Mouse (Mus musculus) CH12.LX (cell line): ENCODE measurements at regions not wholly inside any gene's neighbourhood (a gene's known extent, or its start where the extent isn't known, plus 50 kb on each side); places are given as distances from the start of the nearest gene placed in this dataset.

Source experiments
- CTCF ChIP-seq, 2 experiments: IDR thresholded peaks in 1 of 2; conservative IDR thresholded peaks in 1 of 2; 2 replicates each; pipeline ENCODE4 v1.5.1; 2011 to 2012; ENCODE audit warnings: low read depth in 2 of 2, low read length in 2 of 2, improper control_type of control experiment in 1 of 2, inconsistent platforms in 1 of 2, mild to moderate bottlenecking in 1 of 2, moderate library complexity in 1 of 2
- GABPA ChIP-seq: IDR thresholded peaks from 2 replicates; pipeline ENCODE4 v1.6.1; 2012; ENCODE audit warnings: low read depth, low read length, improper control_type of control experiment, inconsistent platforms; ENCODE audit not compliant: insufficient replicate concordance
- HCFC1 ChIP-seq: IDR thresholded peaks from 2 replicates; pipeline ENCODE4 v1.6.1; 2012; ENCODE audit warnings: low read depth, mild to moderate bottlenecking, inconsistent platforms, low read length, improper control_type of control experiment
- KAT2A ChIP-seq: IDR thresholded peaks from 2 replicates; pipeline ENCODE4 v1.6.1; 2012; ENCODE audit warnings: low read length, improper control_type of control experiment, inconsistent platforms; ENCODE audit not compliant: insufficient replicate concordance
- MAZ ChIP-seq: IDR thresholded peaks from 2 replicates; pipeline ENCODE4 v1.6.1; 2012; ENCODE audit warnings: low read depth, mild to moderate bottlenecking, inconsistent platforms, low read length, improper control_type of control experiment, moderate library complexity
- PAX5 ChIP-seq: IDR thresholded peaks from 2 replicates; pipeline ENCODE4 v1.6.1; 2012; ENCODE audit warnings: low read length, inconsistent platforms, mixed read lengths
- POLR2A ChIP-seq: IDR thresholded peaks from 2 replicates; pipeline ENCODE4 v1.6.1; 2011; ENCODE audit warnings: low read depth, mild to moderate bottlenecking, improper control_type of control experiment, low read length
- SIN3A ChIP-seq: IDR thresholded peaks from 2 replicates; pipeline ENCODE4 v1.6.1; 2012; ENCODE audit warnings: low read length, improper control_type of control experiment, inconsistent platforms
- ZNF384 ChIP-seq: IDR thresholded peaks from 2 replicates; pipeline ENCODE4 v1.6.1; 2012; ENCODE audit warnings: low read depth, low read length, improper control_type of control experiment, inconsistent platforms

DNA sequence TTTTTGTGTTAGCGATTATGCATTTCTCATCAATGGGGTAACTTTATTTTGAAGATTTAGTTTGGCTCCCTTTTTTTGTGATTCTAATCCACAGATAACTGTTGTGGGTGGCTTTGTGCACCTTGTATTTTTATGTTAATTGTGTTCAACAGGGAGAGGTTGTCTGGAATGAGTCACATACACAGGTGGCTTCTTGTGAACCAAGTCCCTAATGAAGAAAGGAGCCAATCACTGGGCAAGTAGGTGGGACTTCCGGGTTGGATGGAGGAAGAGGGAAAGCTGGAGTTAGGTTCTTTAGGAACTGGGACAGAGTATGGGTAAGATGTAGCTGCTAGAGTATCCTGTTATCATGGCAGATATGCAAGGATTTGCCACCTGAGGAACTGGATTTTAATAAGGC lies 925.2 kb downstream of the Flrt2 start:
- TF ChIP-seq POLR2A (no peak), PAX5 (no peak), KAT2A (no peak), MAZ (no peak), CTCF (conservative IDR thresholded peaks at IDR 0.05 in 1 of 2, IDR thresholded peaks at IDR 0.05 in 1 of 2; ENCODE audit: low read depth in 2 of 2, low read length in 2 of 2) (no peak), SIN3A (no peak), HCFC1 (no peak), ZNF384 (no peak), GABPA (no peak)
